Mouse (Mus musculus) central nervous system, embryonic 18 days (tissue): Measurements from ENCODE around the gene Gm36210. TPM values are rescaled to one million over a fixed set of nuclear protein-coding genes. Genes with fewer than 3 reads are reported as not detected.

ENCODE experiments used
- polyA plus RNA-seq: library from polyadenylated mRNA; depleted of rRNA; stranded (reverse); fragments of >200 nt; gene quantifications from 2 replicates; pipeline ENCODE4 v1.2.3, GENCODE M21; 2012; rRNA removed

The Gm36210 gene
- polyA plus RNA-seq, result 0.89 and 1.0 TPM in 2 replicates

GRCm38 (mm10) chr7:4906466-4906950 lies at the start of gene Gm36210:
Gene Gm36210, minus strand, starts transcription at chr7:4906516.

GRCm38 (mm10) chr7:4925441-4926381 lies 19.4 kb upstream of the Gm36210 start, which contains the start of gene Ssc5d:
Gene Ssc5d, plus strand, starts transcription at chr7:4925785.

GRCm38 (mm10) chr7:4921824-4922482 lies 15.6 kb upstream of the Gm36210 start, which contains the start of gene Nat14:
Gene Nat14, plus strand, starts transcription at chr7:4922028.

GRCm38 (mm10) chr7:4915007-4915665 lies 8.8 kb upstream of the Gm36210 start, which contains the start of gene Zfp628:
Gene Zfp628, plus strand, starts transcription at chr7:4915217.

GRCm38 (mm10) chr7:4876753-4877221 lies 29.5 kb downstream of the Gm36210 start, which contains the start of gene Isoc2a:
Gene Isoc2a, plus strand, starts transcription at chr7:4877153.

GRCm38 (mm10) chr7:4870133-4870532 lies 36.2 kb downstream of the Gm36210 start, which contains the start of gene Isoc2b:
Gene Isoc2b, minus strand, starts transcription at chr7:4870258.

Other genes with a start within 250 kb of the Gm36210 start
- gene Ppp6r1, start 247.5 kb downstream of the Gm36210 start, polyA plus RNA-seq, result 101 and 103 TPM in 2 replicates
- 102 and 104 TPM in 2 replicates for gene Hspbp1, start 221.4 kb downstream of the Gm36210 start, polyA plus RNA-seq
- gene Brsk1, start 215.9 kb downstream of the Gm36210 start, polyA plus RNA-seq, result 143 and 158 TPM in 2 replicates
- 0.11 and 0.14 TPM in 2 replicates for gene Tmem150b, start 181.3 kb downstream of the Gm36210 start, polyA plus RNA-seq
- gene Kmt5c, start 166.4 kb downstream of the Gm36210 start, polyA plus RNA-seq, result 112 and 122 TPM in 2 replicates
- 29.6 and 43.1 TPM in 2 replicates for gene Cox6b2, start 153.4 kb downstream of the Gm36210 start, polyA plus RNA-seq
- gene Fam71e2, start 135.2 kb downstream of the Gm36210 start, polyA plus RNA-seq, result 0.03 TPM in 1 of 2 replicates, not detected in the other
- gene Il11, start 123.7 kb downstream of the Gm36210 start, polyA plus RNA-seq, result 0.49 and 0.62 TPM in 2 replicates
- not detected in 2 replicates for gene Tmem190, start 123.6 kb downstream of the Gm36210 start, polyA plus RNA-seq
- gene Tmem238, start 116.9 kb downstream of the Gm36210 start, polyA plus RNA-seq, result 6.4 and 7.8 TPM in 2 replicates
- 289 and 373 TPM in 2 replicates for gene Rpl28, start 113.6 kb downstream of the Gm36210 start, polyA plus RNA-seq
- gene Ube2s, start 93.9 kb downstream of the Gm36210 start, polyA plus RNA-seq, result 351 and 378 TPM in 2 replicates
- gene Shisa7, start 61.8 kb downstream of the Gm36210 start, polyA plus RNA-seq, result 155 and 178 TPM in 2 replicates
- 2.4 and 3.1 TPM in 2 replicates for gene Isoc2b, start 36.3 kb downstream of the Gm36210 start, polyA plus RNA-seq
- gene Isoc2a, start 29.4 kb downstream of the Gm36210 start, polyA plus RNA-seq, result 6.4 and 7.5 TPM in 2 replicates
- gene Zfp628, start 8.7 kb upstream of the Gm36210 start, polyA plus RNA-seq, result 8.0 and 9.8 TPM in 2 replicates
- gene Nat14, start 15.5 kb upstream of the Gm36210 start, polyA plus RNA-seq, result 34.3 and 37.0 TPM in 2 replicates
- gene Ssc5d, start 19.3 kb upstream of the Gm36210 start, polyA plus RNA-seq, result 2.5 and 3.2 TPM in 2 replicates
- gene Sbk2, start 57.9 kb upstream of the Gm36210 start, polyA plus RNA-seq, result 0.12 and 0.23 TPM in 2 replicates
- gene Sbk3, start 64.7 kb upstream of the Gm36210 start, polyA plus RNA-seq, result 1.9 and 2.0 TPM in 2 replicates
- 83.5 and 95.4 TPM in 2 replicates for gene Zfp579, start 89.6 kb upstream of the Gm36210 start, polyA plus RNA-seq
- 9.7 and 10.5 TPM in 2 replicates for gene Zfp524, start 107.9 kb upstream of the Gm36210 start, polyA plus RNA-seq
- gene Fiz1, start 108.2 kb upstream of the Gm36210 start, polyA plus RNA-seq, result 30.6 and 33.0 TPM in 2 replicates
- gene Gm44973, start 109.0 kb upstream of the Gm36210 start, polyA plus RNA-seq, result not detected in 2 replicates
- gene Zfp865, start 113.9 kb upstream of the Gm36210 start, polyA plus RNA-seq, result 28.3 and 32.9 TPM in 2 replicates
- 70.7 and 72.2 TPM in 2 replicates for gene Ccdc106, start 114.0 kb upstream of the Gm36210 start, polyA plus RNA-seq
- not detected in 2 replicates for gene 4632433K11Rik, start 127.6 kb upstream of the Gm36210 start, polyA plus RNA-seq
- gene Zfp784, start 131.9 kb upstream of the Gm36210 start, polyA plus RNA-seq, result 5.8 and 7.8 TPM in 2 replicates
- gene Zfp580, start 145.0 kb upstream of the Gm36210 start, polyA plus RNA-seq, result 46.8 and 62.8 TPM in 2 replicates
- 319 and 341 TPM in 2 replicates for gene U2af2, start 155.6 kb upstream of the Gm36210 start, polyA plus RNA-seq
- gene Epn1, start 173.7 kb upstream of the Gm36210 start, polyA plus RNA-seq, result 180 and 196 TPM in 2 replicates
- gene Rfpl4, start 210.4 kb upstream of the Gm36210 start, polyA plus RNA-seq, result not detected in 2 replicates
- gene Rasl2-9, start 219.4 kb upstream of the Gm36210 start, polyA plus RNA-seq, result 0.36 and 0.44 TPM in 2 replicates
- gene Vmn1r55, start 243.2 kb upstream of the Gm36210 start, polyA plus RNA-seq, result not detected in 2 replicates